Mouse (Mus musculus): Measurements from ENCODE around the gene Fam213b. TPM values are rescaled to one million over a fixed set of nuclear protein-coding genes. Genes with fewer than 3 reads are reported as not detected.

Fam213b gene
- total RNA-seq, 2 experiments from 2014 or later = 2.9 to 6.9 TPM

DNA sequence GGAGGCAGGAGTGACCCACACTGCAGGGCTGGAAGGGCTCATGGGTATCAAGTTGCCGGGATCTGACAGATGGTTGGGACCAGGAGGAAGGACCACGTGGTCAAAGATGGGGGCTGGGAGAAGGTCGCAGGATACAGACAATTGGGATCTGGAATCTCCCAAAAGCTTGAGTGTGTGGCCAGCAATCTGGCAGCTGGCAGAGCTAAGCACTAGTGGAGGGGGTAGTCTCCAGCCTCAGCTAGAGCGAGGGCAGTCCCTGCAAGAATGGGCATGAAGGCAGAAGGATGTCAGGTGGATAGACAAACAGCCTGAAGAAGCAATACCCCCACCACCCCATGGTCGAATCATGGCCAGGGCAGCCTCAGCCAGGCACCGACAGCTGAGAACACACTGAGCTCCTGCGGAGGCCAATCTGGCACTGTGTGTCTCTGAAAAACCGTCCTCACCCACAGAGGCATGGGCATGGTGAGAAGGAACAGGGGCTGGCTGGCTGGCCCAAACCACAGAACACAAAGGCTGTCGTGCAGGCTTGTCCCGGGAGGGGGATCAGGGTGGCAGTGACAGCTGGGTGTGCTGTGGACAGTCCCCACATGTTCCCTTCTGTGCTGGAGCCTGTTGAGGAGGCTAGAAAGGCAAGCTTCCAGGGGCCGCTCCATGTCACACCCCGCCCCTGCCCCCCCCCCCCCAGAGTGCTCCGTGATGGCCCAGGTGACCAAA lies 11.9 kb downstream of the Fam213b start:
- no peak for ATAC-seq (replicated peaks; ENCODE audit: poor library complexity, severe bottlenecking)

GRCm38 (mm10) chr4:154885416-154885815 lies 13.5 kb downstream of the Fam213b start:
- ATAC-seq (replicated peaks; ENCODE audit: poor library complexity, severe bottlenecking) = no peak

GRCm38 (mm10) chr4:154882014-154882659 lies 16.8 kb downstream of the Fam213b start:
- ATAC-seq (replicated peaks; ENCODE audit: poor library complexity, severe bottlenecking) = 0 out of 2 replicates have a peak, but pooled peaks have one; percentile 12

DNA sequence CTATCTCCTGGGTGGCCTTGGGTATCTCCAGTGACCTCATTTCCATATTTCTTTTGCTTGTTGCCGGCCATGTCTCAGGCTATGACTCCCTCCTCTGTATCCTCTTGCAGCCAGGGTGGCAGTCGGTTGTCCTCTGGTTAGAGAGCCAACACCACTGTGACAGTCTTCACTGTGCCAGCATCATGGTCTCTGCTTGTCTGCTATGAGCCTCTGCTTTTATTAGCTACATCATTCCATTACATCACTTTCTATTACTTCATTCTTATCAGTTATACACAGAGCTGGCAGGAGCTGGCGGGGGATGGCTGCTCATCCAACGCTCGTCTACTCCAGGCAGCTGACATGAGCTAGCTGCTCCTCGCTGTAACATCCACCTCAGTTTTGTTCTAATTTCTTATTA lies 18.2 kb downstream of the Fam213b start:
- ATAC-seq (replicated peaks; ENCODE audit: poor library complexity, severe bottlenecking) = no peak

DNA sequence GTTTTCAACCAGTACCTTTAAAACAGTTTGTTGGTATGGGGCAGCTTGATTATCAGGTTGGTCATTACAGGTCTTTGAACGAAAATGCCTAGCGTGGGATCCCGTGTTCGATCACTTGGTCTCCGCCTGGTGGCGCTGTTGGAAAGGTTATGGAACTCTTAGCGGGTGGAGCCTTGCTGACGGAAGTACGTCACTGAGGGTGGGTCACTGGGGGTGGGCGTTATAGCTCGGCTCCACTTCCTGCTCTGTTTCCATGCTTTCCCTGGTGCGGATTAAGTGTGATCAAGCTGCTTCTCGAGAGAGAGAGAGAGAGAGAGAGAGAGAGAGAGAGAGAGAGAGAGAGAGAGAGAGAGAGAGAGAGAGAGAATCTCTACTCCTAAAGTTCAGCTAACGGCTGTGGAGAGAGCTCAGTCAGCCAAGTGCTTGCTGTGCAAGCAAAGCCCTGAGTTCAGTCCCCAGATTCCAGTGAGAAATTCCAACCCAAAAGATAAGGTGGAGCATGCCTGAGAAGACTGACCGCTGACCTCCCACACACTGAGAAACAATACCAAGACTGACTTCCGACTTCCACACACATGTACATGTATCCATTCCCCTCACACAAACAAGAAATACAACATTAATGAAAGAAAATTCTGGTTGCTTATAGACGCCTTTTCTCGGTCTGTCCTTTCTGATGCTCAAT lies 20.9 kb downstream of the Fam213b start:
- ATAC-seq (replicated peaks; ENCODE audit: poor library complexity, severe bottlenecking) = peak; percentile 97

DNA sequence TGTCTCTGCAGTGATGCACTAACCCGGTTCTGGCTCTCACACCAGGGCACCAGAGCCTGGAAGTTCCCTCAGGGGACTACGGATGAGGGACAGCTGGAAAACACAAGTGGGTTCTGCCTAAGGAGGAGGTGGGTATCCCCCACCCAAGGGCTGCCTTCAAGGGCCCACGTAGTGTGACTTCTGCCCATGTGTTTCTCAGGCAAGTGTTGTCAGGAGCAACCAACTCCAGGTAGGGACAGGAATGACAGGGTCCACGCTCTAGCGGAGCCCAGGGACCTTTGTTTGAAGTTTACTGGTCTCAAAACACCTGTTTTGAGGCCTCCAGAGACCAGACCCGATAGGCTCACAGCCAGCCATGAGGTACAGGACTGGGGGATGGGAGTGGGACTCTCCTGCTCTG lies 25.7 kb downstream of the Fam213b start:
- ATAC-seq (replicated peaks; ENCODE audit: poor library complexity, severe bottlenecking) = no peak

DNA sequence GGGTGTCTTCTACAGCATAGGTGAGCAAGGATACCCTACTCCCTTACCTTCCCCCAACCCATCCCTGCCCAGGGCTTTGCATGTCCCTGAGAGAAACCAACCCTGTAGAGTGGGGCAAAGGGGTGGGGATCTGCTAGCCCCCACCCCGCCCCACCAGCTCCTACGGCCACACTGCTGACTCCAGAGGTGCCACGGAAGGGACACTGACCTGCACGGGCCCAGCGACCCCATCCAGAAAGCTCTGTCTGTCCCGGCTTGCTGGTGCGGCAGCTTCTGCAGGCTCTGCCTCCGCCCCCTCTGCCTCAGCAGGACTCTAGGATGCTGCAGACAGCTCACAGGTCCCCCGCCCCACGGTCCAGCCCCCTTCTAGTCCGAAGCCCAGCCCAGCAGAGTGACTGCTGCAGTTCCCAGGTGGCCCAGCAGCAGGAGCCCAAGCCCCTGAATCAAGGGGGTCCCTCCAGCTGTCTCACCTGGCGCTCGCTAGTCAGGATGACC lies 27.1 kb downstream of the Fam213b start:
- no peak for ATAC-seq (replicated peaks; ENCODE audit: poor library complexity, severe bottlenecking)

DNA sequence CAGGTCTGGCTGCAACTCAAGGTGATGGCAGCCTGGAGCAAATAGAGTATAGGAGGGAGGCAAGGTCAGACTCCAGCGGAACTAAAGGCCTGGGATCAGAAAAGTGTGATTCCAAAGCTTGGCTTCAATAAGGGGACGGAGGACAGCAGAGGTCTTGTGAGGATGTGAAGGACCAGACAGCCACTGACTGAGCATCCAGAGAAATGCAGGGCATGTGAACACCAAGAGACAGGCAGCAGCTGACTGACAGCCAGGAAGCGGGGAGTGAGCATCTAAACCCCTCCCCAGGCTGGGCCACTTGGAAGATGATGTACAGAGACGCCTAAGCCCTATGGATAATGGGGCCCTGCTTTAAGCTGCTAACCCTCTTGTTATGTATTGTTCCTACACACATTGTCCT lies 28.2 kb downstream of the Fam213b start:
- no peak for ATAC-seq (replicated peaks; ENCODE audit: poor library complexity, severe bottlenecking)

DNA sequence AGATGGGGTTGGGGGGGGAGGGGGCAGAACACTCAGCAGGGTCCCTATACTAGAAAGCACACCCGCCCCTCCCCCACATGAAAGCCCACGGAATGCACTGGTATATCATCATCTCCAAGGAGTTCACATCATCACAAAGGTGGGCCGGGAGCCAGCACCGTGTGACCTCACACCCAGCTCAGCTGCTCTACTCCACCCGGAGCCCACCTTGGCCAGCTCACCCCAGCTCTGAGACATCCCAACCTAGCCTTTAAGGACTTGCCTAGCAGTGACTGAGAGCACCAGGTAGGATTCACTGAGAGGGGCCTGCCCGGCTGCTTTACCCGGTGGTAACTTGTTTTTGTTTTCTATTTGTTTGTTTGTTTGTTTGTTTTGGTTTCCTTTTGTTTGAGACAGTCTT lies 29.5 kb downstream of the Fam213b start, which contains the start of gene Mmel1:
TSS of gene Mmel1 (plus strand) at position 146 of the 400 bp plus-strand sequence.
- ATAC-seq (replicated peaks; ENCODE audit: poor library complexity, severe bottlenecking) = no peak

DNA sequence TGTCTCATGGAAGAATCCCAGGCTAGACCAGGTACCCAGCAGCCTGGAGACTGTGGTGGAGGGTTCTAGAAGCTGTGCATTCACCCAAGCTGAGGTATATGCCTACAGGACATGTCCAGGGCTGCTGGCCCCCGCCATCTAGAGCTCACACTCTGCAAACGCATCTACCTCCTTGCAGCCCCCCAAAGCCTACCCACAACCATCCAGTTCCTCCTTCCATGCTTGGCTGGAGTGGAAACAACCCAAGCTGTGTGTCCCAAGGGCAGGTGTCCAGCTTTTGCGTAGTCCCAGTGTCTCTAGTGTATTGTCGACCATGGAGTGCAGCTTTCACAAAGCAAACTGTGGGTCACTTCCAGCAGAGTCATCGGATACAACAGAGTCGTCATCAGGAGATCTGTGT lies 31.7 kb downstream of the Fam213b start:
- ATAC-seq (replicated peaks; ENCODE audit: poor library complexity, severe bottlenecking) = no peak

- ATAC-seq (replicated peaks; ENCODE audit: poor library complexity, severe bottlenecking) = no peak
Observed at GRCm38 (mm10) chr4:154866391-154866790, 32.5 kb downstream of the Fam213b start.

DNA sequence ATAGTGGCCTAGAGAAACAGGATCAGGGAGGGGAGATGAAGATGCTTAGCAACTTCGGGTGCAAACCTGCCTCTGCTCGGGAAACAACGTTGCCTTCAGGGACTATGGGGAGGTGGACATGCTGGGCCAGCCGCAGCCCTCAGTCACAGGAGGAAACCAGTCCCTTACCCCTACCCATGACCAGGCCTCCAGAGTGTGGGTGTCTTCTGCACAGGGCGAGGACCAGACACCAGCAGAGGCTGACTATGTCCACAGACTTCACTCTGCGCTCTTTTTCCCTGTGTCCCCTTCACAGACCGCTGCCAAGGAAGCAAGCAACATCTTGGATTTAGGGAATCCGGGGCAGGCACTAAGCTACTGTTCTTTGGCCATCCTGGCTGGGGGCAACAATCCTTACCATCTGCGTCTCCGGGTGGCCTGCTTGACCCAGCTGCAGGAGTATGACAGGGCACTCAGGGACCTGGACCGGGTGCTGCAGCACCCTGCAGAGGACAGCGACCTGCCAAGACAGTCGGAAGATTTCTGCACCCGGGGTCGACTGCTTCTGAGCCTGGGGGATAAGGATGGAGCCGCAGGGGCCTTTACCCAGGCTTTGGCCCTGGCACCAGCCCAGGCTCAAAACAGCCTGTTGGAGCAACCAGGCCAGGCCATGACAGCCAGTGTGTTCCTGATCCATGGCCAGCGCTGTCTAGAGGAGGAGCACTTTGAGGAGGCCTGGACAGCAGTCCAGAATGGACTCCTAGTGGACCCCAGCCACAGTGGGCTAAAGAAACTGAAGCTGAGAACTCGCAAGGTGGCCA lies 33.8 kb downstream of the Fam213b start:
- ATAC-seq (replicated peaks; ENCODE audit: poor library complexity, severe bottlenecking) = no peak

DNA sequence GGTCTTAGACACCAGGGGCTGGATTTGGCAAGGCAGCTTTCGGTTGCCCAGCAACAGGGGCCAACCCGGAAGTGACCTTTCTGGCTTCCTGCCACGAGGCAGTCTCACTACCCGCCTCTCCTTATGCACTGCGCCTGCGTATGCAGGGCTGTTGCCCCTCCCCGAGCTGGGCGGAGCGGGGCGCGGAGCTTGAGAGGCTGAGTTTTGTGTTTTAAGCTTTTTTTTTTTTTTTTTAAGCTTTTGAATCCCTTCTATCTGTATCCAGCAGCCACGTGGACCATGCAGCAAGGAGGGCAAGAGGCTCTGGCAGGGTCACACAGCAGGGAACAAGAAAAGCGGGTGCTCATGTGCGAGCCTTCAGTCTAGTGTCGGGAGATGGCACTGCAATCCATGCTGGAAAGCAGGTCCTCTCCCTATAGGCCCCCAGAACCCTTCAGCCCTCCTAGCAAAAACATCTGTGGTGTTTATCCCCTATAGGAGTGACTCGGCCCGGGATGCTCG lies 34.6 kb downstream of the Fam213b start:
- ATAC-seq (replicated peaks; ENCODE audit: poor library complexity, severe bottlenecking) = peak; percentile 90

- ATAC-seq (replicated peaks; ENCODE audit: poor library complexity, severe bottlenecking) = no peak
Observed at GRCm38 (mm10) chr4:154863436-154863935, 35.4 kb downstream of the Fam213b start.

GRCm38 (mm10) chr4:154861967-154862366 lies 37.0 kb downstream of the Fam213b start:
- no peak for ATAC-seq (replicated peaks; ENCODE audit: poor library complexity, severe bottlenecking)

- no peak for ATAC-seq (replicated peaks; ENCODE audit: poor library complexity, severe bottlenecking)
Observed at GRCm38 (mm10) chr4:154858601-154859000, 40.3 kb downstream of the Fam213b start.

DNA sequence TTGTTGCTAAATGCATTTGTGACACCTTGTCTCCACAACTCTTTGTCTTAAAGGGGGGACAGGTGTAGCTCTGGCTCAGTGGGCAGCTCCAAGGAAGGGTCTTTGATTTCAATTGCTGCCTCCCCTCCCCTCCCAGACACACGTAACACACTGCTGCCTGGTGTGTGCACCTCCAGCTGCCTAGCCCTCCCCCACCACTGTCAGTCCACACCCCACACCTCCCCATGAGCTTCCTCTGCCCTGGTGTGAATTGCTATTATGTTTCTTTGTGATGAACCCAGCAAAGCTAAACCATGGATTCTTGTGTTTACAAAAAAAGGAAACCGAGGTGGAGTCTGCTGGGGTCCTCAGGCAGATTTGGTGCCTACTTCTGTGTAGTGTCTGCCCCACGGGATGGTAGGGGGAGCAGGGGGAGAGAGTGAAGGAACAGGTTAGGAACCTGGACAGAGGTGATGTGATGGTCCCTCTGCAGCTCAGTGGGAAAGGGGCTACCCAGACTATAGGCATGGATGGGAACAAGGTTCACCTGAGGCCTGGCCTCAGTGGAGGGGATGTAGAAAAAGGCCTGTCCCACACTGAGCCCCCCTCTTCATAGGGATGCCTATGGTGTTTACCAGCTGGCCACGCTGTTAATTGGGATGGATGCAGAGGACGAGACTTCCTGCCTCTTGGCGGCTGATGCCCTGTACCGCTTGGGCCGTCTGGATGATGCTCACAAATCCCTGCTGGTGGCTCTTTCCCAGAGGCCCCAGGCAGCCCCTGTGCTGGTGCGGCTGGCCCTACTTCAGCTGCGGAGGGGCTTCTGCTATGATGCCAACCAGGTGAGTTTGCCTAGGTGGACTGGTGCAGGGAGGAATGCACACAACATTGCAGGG lies 41.3 kb downstream of the Fam213b start:
- ATAC-seq (replicated peaks; ENCODE audit: poor library complexity, severe bottlenecking) = no peak

GRCm38 (mm10) chr4:154856882-154857281 lies 42.1 kb downstream of the Fam213b start:
- ATAC-seq (replicated peaks; ENCODE audit: poor library complexity, severe bottlenecking) = no peak

DNA sequence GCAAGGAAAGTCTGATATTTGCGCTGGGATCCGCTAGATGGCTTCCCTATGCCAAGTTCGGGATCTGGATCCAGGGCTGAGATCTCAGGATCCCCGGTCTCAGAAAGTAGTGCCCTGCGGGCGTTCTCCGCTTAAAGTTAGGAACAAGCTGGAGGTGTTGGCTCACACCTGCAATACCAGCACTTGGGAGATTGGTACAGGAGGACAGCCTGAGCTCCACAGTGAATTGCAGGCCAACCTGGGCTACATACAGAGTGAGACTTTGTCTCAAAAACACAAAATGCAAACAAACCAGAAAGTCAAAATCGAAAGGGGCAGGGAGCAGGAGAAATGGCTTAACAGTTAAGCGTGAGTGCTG lies 42.5 kb downstream of the Fam213b start:
- ATAC-seq (replicated peaks; ENCODE audit: poor library complexity, severe bottlenecking) = no peak
